Mouse (Mus musculus) embryonic facial prominence, embryonic 10.5 days (tissue): ENCODE measurements around the gene Gm32742. TPM values are rescaled to one million over a fixed set of nuclear protein-coding genes. Genes with fewer than 3 reads are reported as not detected.

ENCODE experiments used
- DNase-seq: peaks from one replicate; pipeline ENCODE4 v3.0.0-alpha.2; 2017; ENCODE audit warnings: low spot score
- H3K27ac ChIP-seq: fragments of 300-500 bp; sonication (generic); replicated peaks from 2 replicates; pipeline ENCODE4 v1.5.1; 2016; ENCODE audit warnings: mild to moderate bottlenecking
- H3K27me3 ChIP-seq: fragments of 300-500 bp; sonication (generic); replicated peaks from 2 replicates; pipeline ENCODE4 v1.6.1; 2016; ENCODE audit warnings: low read depth, mild to moderate bottlenecking; ENCODE audit not compliant: poor library complexity, severe bottlenecking
- H3K36me3 ChIP-seq: fragments of 300-500 bp; sonication (generic); replicated peaks from 2 replicates; pipeline ENCODE4 v1.6.1; 2016; ENCODE audit warnings: mild to moderate bottlenecking, moderate library complexity
- H3K4me1 ChIP-seq: fragments of 300-500 bp; sonication (generic); 2 replicates; pipeline ENCODE4 v1.6.1; 2016
- H3K4me3 ChIP-seq: fragments of 300-500 bp; sonication (generic); 2 replicates; pipeline ENCODE4 v1.5.1; 2016; ENCODE audit warnings: mild to moderate bottlenecking, moderate library complexity
- H3K9me3 ChIP-seq: fragments of 300-500 bp; sonication (generic); 2 replicates; pipeline ENCODE4 v1.6.1; 2016; ENCODE audit warnings: mild to moderate bottlenecking
- WGBS: fragments of 180-500 bp; shearing (Covaris S2); methylation state at CpG from one replicate; pipeline ENCODE4 v1.1.7; 2016; 5-methylcytosine and 5-hydroxymethylcytosine counted together
- polyA plus RNA-seq: library from polyadenylated mRNA; unstranded; fragments of >200 nt; fragmentation: Nextera tagmentation; extraction: Ambion mirVana; gene quantifications from 2 replicates; pipeline ENCODE4 v1.2.1, GENCODE M21; 2016

The Gm32742 gene
- polyA plus RNA-seq, 1 experiment from 2014 or later = 0.01 TPM

GRCm38 (mm10) chr9:51175722-51176121 is 10.4 kb upstream of the Gm32742 start:
- WGBS = 92% methylated on average over 1 of the region's 1 CpGs
- no peak for DNase-seq
- H3K9me3 ChIP-seq = no peaks in the 10 kb centered on the region
- no peaks in the 10 kb centered on the region for H3K4me1 ChIP-seq
- no peaks in the 10 kb centered on the region for H3K36me3 ChIP-seq
- no peak overlapping the region for H3K27ac ChIP-seq
- no peak overlapping the region for H3K4me3 ChIP-seq
- H3K27me3 ChIP-seq = no peaks in the 10 kb centered on the region

- WGBS = 83% methylated on average over 8 of the region's 8 CpGs
- Histone ChIP-seq H3K4me1 (no peaks in the 10 kb centered on the region), H3K27ac (no peak overlapping the region), H3K36me3 (no peaks in the 10 kb centered on the region), H3K27me3 (no peaks in the 10 kb centered on the region), H3K4me3 (no peak overlapping the region), H3K9me3 (no peaks in the 10 kb centered on the region)
- DNase-seq = no peak
These were observed 9.7 kb upstream of the Gm32742 start for GRCm38 (mm10) chr9:51174890-51175464.

GRCm38 (mm10) chr9:51170298-51170697 is 5.0 kb upstream of the Gm32742 start:
- H3K27me3 ChIP-seq = no peaks in the 10 kb centered on the region
- peaks cover 7% of the 10 kb centered on the region; the same call in 1 of the 2 replicates for H3K4me1 ChIP-seq
- no peaks in the 10 kb centered on the region for H3K9me3 ChIP-seq
- DNase-seq = no peak
- no peak overlapping the region for H3K27ac ChIP-seq
- WGBS = 77% methylated on average over 6 of the region's 6 CpGs
- no peak overlapping the region for H3K4me3 ChIP-seq
- no peaks in the 10 kb centered on the region for H3K36me3 ChIP-seq

- WGBS = 87% methylated on average over 7 of the region's 7 CpGs
- no peak overlapping the region for H3K4me3 ChIP-seq
- no peak for DNase-seq
These were observed 3.8 kb upstream of the Gm32742 start for GRCm38 (mm10) chr9:51169133-51169532.

GRCm38 (mm10) chr9:51168698-51169097 is 3.4 kb upstream of the Gm32742 start:
- 70% methylated on average over 5 of the region's 5 CpGs for whole genome bisulfite sequencing
- Histone ChIP-seq H3K27ac (no peak overlapping the region), H3K36me3 (no peaks in the 10 kb centered on the region), H3K4me3 (no peak overlapping the region), H3K4me1 (peaks cover 7% of the 10 kb centered on the region; the same call in 1 of the 2 replicates), H3K27me3 (no peaks in the 10 kb centered on the region), H3K9me3 (no peaks in the 10 kb centered on the region)
- DNase-seq = no peak

More at GRCm38 (mm10) chr9:51169133-51169532, 3.8 kb upstream of the Gm32742 start:
- Histone ChIP-seq H3K4me1 (peaks cover 7% of the 10 kb centered on the region; the same call in 1 of the 2 replicates), H3K27ac (no peak overlapping the region), H3K36me3 (no peaks in the 10 kb centered on the region), H3K9me3 (no peaks in the 10 kb centered on the region), H3K27me3 (no peaks in the 10 kb centered on the region)

GRCm38 (mm10) chr9:51167954-51168353 is 2.6 kb upstream of the Gm32742 start:
- Histone ChIP-seq H3K4me3 (no peak overlapping the region), H3K36me3 (no peaks in the 10 kb centered on the region), H3K9me3 (no peaks in the 10 kb centered on the region), H3K27ac (no peak overlapping the region), H3K4me1 (peaks cover 7% of the 10 kb centered on the region; the same call in 1 of the 2 replicates), H3K27me3 (no peaks in the 10 kb centered on the region)
- WGBS = 69% methylated on average over 11 of the region's 11 CpGs
- no peak for DNase-seq

- no peak for DNase-seq
- Histone ChIP-seq H3K36me3 (no peaks in the 10 kb centered on the region), H3K9me3 (no peaks in the 10 kb centered on the region), H3K4me3 (no peak overlapping the region), H3K27ac (no peak overlapping the region), H3K4me1 (peaks cover 7% of the 10 kb centered on the region; the same call in 1 of the 2 replicates), H3K27me3 (peaks cover 21% of the 10 kb centered on the region)
- 89% methylated on average over 5 of the region's 5 CpGs for WGBS
These were observed 1.3 kb downstream of the Gm32742 start for GRCm38 (mm10) chr9:51163989-51164388.

DNA sequence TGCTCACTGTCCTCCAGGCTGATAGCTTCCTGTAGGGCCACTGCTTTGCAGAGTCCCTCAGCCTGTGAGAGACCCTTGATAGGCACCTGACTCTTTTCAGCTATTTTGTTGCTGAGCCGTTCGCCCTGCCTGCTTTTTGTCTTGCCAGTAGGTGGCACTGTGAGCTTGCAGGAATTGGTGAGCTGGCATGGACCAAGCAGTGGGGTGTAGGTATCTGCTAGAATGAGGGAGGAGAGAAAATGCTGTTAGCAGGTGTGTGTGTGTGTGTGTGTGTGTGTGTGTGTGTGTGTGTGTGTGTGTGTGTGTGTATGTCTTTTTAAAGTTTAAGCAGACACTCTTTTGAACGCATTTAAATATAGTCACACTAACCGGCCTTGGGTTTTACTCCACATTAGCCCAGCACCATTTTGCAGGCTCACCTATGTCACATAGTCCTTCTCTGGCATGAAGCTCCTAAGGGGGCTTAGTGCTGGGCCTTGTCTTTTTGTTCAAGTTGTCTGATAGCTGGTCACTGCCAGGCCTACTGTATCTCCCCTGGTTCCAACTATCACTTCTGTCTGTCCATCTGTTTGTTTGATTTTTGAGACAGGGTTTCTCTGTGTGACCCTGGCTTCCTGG is 3.4 kb downstream of the Gm32742 start:
- DNase-seq = peak; percentile 80
- H3K27ac ChIP-seq = no peak overlapping the region
- H3K9me3 ChIP-seq = no peaks in the 10 kb centered on the region
- no peak overlapping the region for H3K4me3 ChIP-seq
- no peaks in the 10 kb centered on the region for H3K36me3 ChIP-seq
- WGBS = 27% methylated on average over 4 of the region's 4 CpGs
- peaks cover 3% of the 10 kb centered on the region; the same call in 1 of the 2 replicates for H3K4me1 ChIP-seq
- H3K27me3 ChIP-seq = peaks cover 23% of the 10 kb centered on the region

DNA sequence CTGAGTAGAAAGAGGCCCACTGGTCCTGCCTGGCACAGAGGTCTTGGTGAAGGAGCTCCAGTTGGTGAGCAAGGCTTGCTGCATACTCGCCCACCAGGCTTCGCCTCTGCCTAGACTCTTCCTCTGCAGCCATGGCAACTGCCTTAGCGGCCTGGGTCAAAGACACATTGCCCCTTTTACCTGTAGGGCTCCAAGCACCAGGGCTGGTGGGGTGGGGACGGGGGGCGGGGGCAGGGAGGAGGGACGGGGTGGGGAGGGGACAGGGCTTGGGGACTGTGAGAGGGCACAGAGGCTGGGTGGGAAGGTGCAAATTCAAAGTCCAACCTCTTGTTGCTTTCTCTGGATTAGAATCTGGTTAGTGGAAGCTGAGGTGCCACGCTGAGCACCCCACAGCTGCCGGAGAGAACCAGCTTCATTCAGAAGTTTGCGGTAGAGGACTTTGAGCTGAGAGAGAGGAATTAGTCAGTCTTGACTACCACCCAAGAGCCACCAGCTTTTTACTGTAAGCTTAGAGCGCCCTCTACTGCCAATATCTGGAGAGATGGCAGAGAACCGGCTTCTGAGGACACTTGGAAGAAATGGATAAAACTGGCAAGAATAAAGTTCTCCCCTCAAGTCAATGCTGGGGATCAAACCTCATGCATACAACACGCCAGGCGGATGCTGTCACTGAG is 13.1 kb downstream of the Gm32742 start:
- Histone ChIP-seq H3K4me3 (peak overlapping the region; percentile 38; the same call in 1 of the 2 replicates), H3K4me1 (peaks cover 17% of the 10 kb centered on the region), H3K27me3 (peaks cover 24% of the 10 kb centered on the region), H3K36me3 (no peaks in the 10 kb centered on the region), H3K9me3 (no peaks in the 10 kb centered on the region), H3K27ac (peak overlapping the region; percentile 48; the same call in 1 of the 2 replicates)
- DNase-seq = peak; percentile 73
- 18% methylated on average over 13 of the region's 13 CpGs for WGBS

DNA sequence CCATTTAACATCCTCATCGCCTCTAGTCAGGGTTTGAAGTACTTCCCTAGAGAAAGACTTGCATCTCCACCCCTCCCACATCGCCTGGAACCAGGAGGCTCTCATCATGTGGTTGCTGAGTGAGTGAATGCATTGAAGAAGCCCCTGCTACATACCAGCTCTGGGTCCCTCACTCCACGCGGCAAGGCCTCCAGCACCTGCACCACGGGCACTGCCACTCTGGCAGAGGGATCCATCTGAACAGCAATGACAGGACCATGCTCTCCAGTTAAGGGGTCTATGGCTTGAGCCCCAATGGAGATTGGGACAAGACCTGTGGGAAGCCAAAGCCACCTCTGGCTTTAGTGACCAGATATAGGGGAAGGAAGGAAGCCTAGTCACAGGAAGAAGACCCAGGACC is 18.0 kb downstream of the Gm32742 start:
- no peak overlapping the region for H3K4me3 ChIP-seq
- H3K4me1 ChIP-seq = peaks cover 20% of the 10 kb centered on the region
- 0 out of 2 replicates have a peak overlapping the region, but pooled peaks have one; percentile 19 for H3K27ac ChIP-seq
- no peak for DNase-seq
- H3K27me3 ChIP-seq = peaks cover 19% of the 10 kb centered on the region
- WGBS = 82% methylated on average over 5 of the region's 5 CpGs
- no peaks in the 10 kb centered on the region for H3K9me3 ChIP-seq
- H3K36me3 ChIP-seq = no peaks in the 10 kb centered on the region

DNA sequence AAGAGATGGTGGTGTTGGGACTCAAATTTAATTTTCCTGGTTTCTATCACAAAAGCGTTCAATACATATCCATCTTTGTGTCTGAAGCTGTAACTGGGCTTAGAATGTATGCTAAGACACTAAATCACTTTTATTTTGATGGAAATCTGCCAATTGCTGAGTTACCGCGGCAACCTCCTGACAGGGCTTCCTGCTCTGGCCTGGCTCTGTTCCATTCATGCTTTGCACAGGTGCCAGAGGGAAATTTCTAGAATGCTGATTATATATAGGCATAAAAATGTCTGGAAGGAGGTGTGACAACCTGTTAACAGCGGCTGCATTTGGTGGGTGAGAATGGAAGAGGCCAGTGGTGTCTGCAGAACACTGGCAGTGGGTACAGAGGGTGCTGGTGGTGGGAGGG is 18.8 kb downstream of the Gm32742 start:
- peaks cover 12% of the 10 kb centered on the region for H3K4me1 ChIP-seq

GRCm38 (mm10) chr9:51144218-51144617 is 21.1 kb downstream of the Gm32742 start:
- Histone ChIP-seq H3K4me1 (peaks cover 12% of the 10 kb centered on the region), H3K27ac (no peak overlapping the region), H3K27me3 (0 out of 2 replicates have a peak, but pooled peaks cover 3% of the 10 kb centered on the region), H3K36me3 (no peaks in the 10 kb centered on the region), H3K9me3 (no peaks in the 10 kb centered on the region), H3K4me3 (no peak overlapping the region)
- DNase-seq = no peak
- 74% methylated on average over 6 of the region's 6 CpGs for WGBS

More for the DNA sequence above, 18.8 kb downstream of the Gm32742 start:
- Histone ChIP-seq H3K27me3 (peaks cover 15% of the 10 kb centered on the region), H3K9me3 (no peaks in the 10 kb centered on the region), H3K4me3 (no peak overlapping the region), H3K27ac (no peak overlapping the region), H3K36me3 (no peaks in the 10 kb centered on the region)
- DNase-seq = no peak
- WGBS = 91% methylated on average over 4 of the region's 4 CpGs
